Mouse (Mus musculus) c-Kit-positive CD71-positive TER-119-negative erythroid progenitor cells, embryonic 14.5 days (primary cell): ENCODE results near the gene Myzap.
A peak's percentile ranks its signal among the peaks of the same experiment; 100 is the strongest.
"Not testable (repeated sequence)": the region's sequence is repeated elsewhere in the genome, so short reads cannot be mapped to it uniquely, and the experiment has no call there.

ENCODE experiments used
- DNase-seq: peaks from one replicate; pipeline ENCODE4 v3.0.0-alpha.2; 2013; ENCODE audit warnings: low read depth

Gene Myzap

GRCm38 (mm10) chr9:71591938-71592548 is at the start of gene Myzap:
TSS of gene Myzap (minus strand) at chr9:71592360.
- DNase-seq, result peak; percentile 74

- DNase-seq, result no peak
Observed at GRCm38 (mm10) chr9:71640361-71640927, 48.3 kb upstream of the Myzap start.

GRCm38 (mm10) chr9:71638198-71638597 is 46.0 kb upstream of the Myzap start:
- no peak for DNase-seq

- DNase-seq, result no peak
Observed at GRCm38 (mm10) chr9:71636854-71637253, 44.7 kb upstream of the Myzap start.

- DNase-seq, result no peak
Observed at GRCm38 (mm10) chr9:71635627-71636026, 43.5 kb upstream of the Myzap start.

- no peak for DNase-seq
Observed at GRCm38 (mm10) chr9:71634916-71635315, 42.8 kb upstream of the Myzap start.

- DNase-seq, result no peak
Observed at GRCm38 (mm10) chr9:71628921-71629320, 36.8 kb upstream of the Myzap start.

- DNase-seq, result no peak
Observed at GRCm38 (mm10) chr9:71628286-71628685, 36.1 kb upstream of the Myzap start.

- DNase-seq, result no peak
Observed at GRCm38 (mm10) chr9:71625961-71626360, 33.8 kb upstream of the Myzap start.

GRCm38 (mm10) chr9:71624793-71625495 is 32.8 kb upstream of the Myzap start:
- peak; percentile 34 for DNase-seq

- no peak for DNase-seq
Observed at GRCm38 (mm10) chr9:71623871-71624569, 31.9 kb upstream of the Myzap start.

GRCm38 (mm10) chr9:71622593-71622992 is 30.4 kb upstream of the Myzap start:
- no peak for DNase-seq

- DNase-seq, result no peak
Observed at GRCm38 (mm10) chr9:71621968-71622367, 29.8 kb upstream of the Myzap start.

- DNase-seq, result not testable (repeated sequence)
Observed at GRCm38 (mm10) chr9:71620116-71620515, 28.0 kb upstream of the Myzap start.

- DNase-seq, result no peak
Observed at GRCm38 (mm10) chr9:71617363-71617762, 25.2 kb upstream of the Myzap start.

GRCm38 (mm10) chr9:71616185-71616584 is 24.0 kb upstream of the Myzap start:
- peak; percentile 75 for DNase-seq

- peak; percentile 51 for DNase-seq
Observed at GRCm38 (mm10) chr9:71614643-71615042, 22.5 kb upstream of the Myzap start.

- no peak for DNase-seq
Observed at GRCm38 (mm10) chr9:71612981-71613380, 20.8 kb upstream of the Myzap start.

- no peak for DNase-seq
Observed at GRCm38 (mm10) chr9:71611876-71612275, 19.7 kb upstream of the Myzap start.

GRCm38 (mm10) chr9:71609010-71609409 is 16.9 kb upstream of the Myzap start:
- DNase-seq, result no peak

- peak; percentile 66 for DNase-seq
Observed at GRCm38 (mm10) chr9:71606296-71607057, 14.3 kb upstream of the Myzap start.
